Mouse (Mus musculus) common myeloid progenitor, adult 5-6 weeks (primary cell): ENCODE results near the gene Esp38. TPM values are rescaled to one million over a fixed set of nuclear protein-coding genes. Genes with fewer than 3 reads are reported as not detected.

Source experiments
- ATAC-seq: replicated peaks from 2 replicates; pipeline ENCODE4 v1.8.0; 2016; ENCODE audit warnings: low read depth, mild to moderate bottlenecking, moderate TSS enrichment, inconsistent platforms; ENCODE audit not compliant: poor library complexity, severe bottlenecking
- total RNA-seq: library from RNA; stranded (forward); fragments of 200-1000, 187-1606 nt; gene quantifications from 2 replicates; pipeline ENCODE4 v1.2.3, GENCODE M21; 2017

Esp38 gene
- total RNA-seq = not detected in 2 replicates

DNA sequence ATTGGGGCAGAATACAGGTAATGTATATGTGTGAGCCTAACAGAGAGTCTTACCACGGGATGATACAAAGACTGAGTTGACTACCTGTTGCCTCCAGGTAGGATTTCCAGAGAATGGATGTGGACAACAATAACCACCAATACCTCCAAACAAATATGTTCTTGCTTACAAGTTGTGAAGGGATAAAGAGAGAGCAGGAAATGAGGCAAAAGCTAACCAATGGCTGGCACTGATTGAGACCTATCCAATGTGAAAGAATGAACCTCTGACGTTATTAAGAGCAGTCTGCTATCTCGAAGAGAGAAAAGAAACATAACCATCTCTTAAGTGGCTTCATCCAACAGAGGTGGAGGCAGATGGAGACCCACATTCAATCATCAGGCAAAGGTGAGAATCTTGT, at the start of gene Esp38:
Esp38 (plus strand) TSS at position 301 of the 400 bp plus-strand sequence.
- no peak for ATAC-seq

GRCm38 (mm10) chr17:39902928-39903545, 47.3 kb upstream of the Esp38 start:
- peak; percentile 89 for ATAC-seq

Other genes starting within 250 kb of the Esp38 start
- gene AC192777.2, start 144.9 kb downstream of the Esp38 start, total RNA-seq = not detected in 2 replicates